Mouse (Mus musculus) ES-E14 (cell line): ENCODE data around the gene Pgp. TPM values are rescaled to one million over a fixed set of nuclear protein-coding genes. Genes with fewer than 3 reads are reported as not detected.

Experiments used
- DNase-seq: peaks from one replicate; pipeline ENCODE4 v3.0.0-alpha.2; 2013; ENCODE audit warnings: low read depth, low spot score
- H3K27ac ChIP-seq: 2 replicates; pipeline ENCODE4 v1.5.1; 2012; ENCODE audit warnings: low read depth, mild to moderate bottlenecking, low read length, moderate library complexity, mixed read lengths; ENCODE audit not compliant: poor library complexity, insufficient read depth, severe bottlenecking
- H3K36me3 ChIP-seq: 2 replicates; pipeline ENCODE4 v1.6.1; 2012; ENCODE audit warnings: mild to moderate bottlenecking, low read length, moderate library complexity, mixed read lengths; ENCODE audit not compliant: control insufficient read depth, poor library complexity, insufficient read depth, severe bottlenecking
- H3K4me1 ChIP-seq, 2 experiments: fragments of 150-350 bp in 1 of 2; sonication (generic) in 1 of 2; 2 replicates each; pipeline ENCODE4 v1.6.1; 2012; ENCODE audit warnings: low read length in 2 of 2, mild to moderate bottlenecking in 1 of 2, mixed read lengths in 1 of 2; ENCODE audit not compliant: control insufficient read depth in 2 of 2, insufficient read depth in 2 of 2, poor library complexity in 1 of 2
- H3K4me3 ChIP-seq, 2 experiments: fragments of 150-350 bp in 1 of 2; sonication (generic) in 1 of 2; 2 replicates each; pipeline ENCODE4 v1.5.1; 2012; ENCODE audit warnings: low read length in 2 of 2, low read depth in 1 of 2, mild to moderate bottlenecking in 1 of 2, mixed read lengths in 1 of 2; ENCODE audit not compliant: insufficient read depth in 1 of 2, poor library complexity in 1 of 2, severe bottlenecking in 1 of 2
- H3K9ac ChIP-seq: 2 replicates; pipeline ENCODE4 v1.6.1; 2012; ENCODE audit warnings: low read depth, mild to moderate bottlenecking, low read length, mixed read lengths; ENCODE audit not compliant: poor library complexity, insufficient read depth, severe bottlenecking
- H3K9me3 ChIP-seq: fragments of 150-350 bp; sonication (generic); 2 replicates; pipeline ENCODE4 v1.6.1; 2012; ENCODE audit warnings: low read depth, mild to moderate bottlenecking, low read length; ENCODE audit not compliant: control insufficient read depth, insufficient read depth
- CHD2 ChIP-seq: IDR thresholded peaks from 2 replicates; pipeline ENCODE4 v1.6.1; 2014; ENCODE audit warnings: mild to moderate bottlenecking, low read depth, low read length, inconsistent platforms
- HCFC1 ChIP-seq: IDR thresholded peaks from 2 replicates; pipeline ENCODE4 v1.6.1; 2012; ENCODE audit warnings: low read length, inconsistent platforms, borderline replicate concordance; ENCODE audit not compliant: insufficient read depth
- MAFK ChIP-seq: IDR thresholded peaks from 2 replicates; pipeline ENCODE4 v1.6.1; 2014; ENCODE audit warnings: mild to moderate bottlenecking, low read depth, low read length, inconsistent platforms; ENCODE audit not compliant: insufficient read depth
- ZC3H11A ChIP-seq: IDR thresholded peaks from 2 replicates; pipeline ENCODE4 v1.6.1; 2012; ENCODE audit warnings: low read depth, mild to moderate bottlenecking, inconsistent platforms, low read length, borderline replicate concordance
- ZNF384 ChIP-seq: IDR thresholded peaks from 2 replicates; pipeline ENCODE4 v1.6.1; 2012; ENCODE audit warnings: low read depth, low read length, inconsistent platforms
- in situ Hi-C, 2 experiments: fragments of 600-800 bp; cut with MboI; formaldehyde crosslinking; loops; one replicate each; pipeline ENCODE4 v1.15.1; 2025; ENCODE audit warnings: low sequenced_read_pairs in 2 of 2, inconsistent platforms in 1 of 2; ENCODE audit not compliant: unreplicated experiment in 2 of 2
- total RNA-seq: library from RNA; depleted of rRNA; stranded (reverse); fragments of 300-350 nt; gene quantifications from 2 replicates; pipeline ENCODE4 v1.2.3, GENCODE M21; 2012

Pgp gene
- total RNA-seq, 1 experiment, result 16.6 TPM

- Histone ChIP-seq H3K9ac (peak within 1 kb of the TSS; percentile 99), H3K4me3 (peak within 1 kb of the TSS; percentile 91 to 96), H3K4me1 (peaks cover 0 to 7% of the 10 kb centered on the region in 2 experiments; a peak in 2 of 4 replicates), H3K27ac (peak within 1 kb of the TSS; percentile 98), H3K9me3 (no peaks in the 10 kb centered on the region), H3K36me3 (peaks cover 23% of the 10 kb centered on the region; the same call in 1 of the 2 replicates)
- in situ Hi-C loops, result no loop called here
- TF ChIP-seq ZNF384, result 0 out of 2 replicates have a peak, but pooled peaks have one; percentile 48
- TF ChIP-seq MAFK, result no peak
- TF ChIP-seq ZC3H11A, result peak; percentile 32; the same call in 1 of the 2 replicates
- no peak; the same call in none of the 2 replicates for TF ChIP-seq HCFC1
- DNase-seq, result peak; percentile 94
Observed at GRCm38 (mm10) chr17:24478663-24479380, 8.6 kb downstream of the Pgp start, which contains the start of gene Mlst8. Gene Mlst8 (minus strand): TSS chr17:24479078.

GRCm38 (mm10) chr17:24479431-24479830 is 9.2 kb downstream of the Pgp start:
- DNase-seq, result no peak

DNA sequence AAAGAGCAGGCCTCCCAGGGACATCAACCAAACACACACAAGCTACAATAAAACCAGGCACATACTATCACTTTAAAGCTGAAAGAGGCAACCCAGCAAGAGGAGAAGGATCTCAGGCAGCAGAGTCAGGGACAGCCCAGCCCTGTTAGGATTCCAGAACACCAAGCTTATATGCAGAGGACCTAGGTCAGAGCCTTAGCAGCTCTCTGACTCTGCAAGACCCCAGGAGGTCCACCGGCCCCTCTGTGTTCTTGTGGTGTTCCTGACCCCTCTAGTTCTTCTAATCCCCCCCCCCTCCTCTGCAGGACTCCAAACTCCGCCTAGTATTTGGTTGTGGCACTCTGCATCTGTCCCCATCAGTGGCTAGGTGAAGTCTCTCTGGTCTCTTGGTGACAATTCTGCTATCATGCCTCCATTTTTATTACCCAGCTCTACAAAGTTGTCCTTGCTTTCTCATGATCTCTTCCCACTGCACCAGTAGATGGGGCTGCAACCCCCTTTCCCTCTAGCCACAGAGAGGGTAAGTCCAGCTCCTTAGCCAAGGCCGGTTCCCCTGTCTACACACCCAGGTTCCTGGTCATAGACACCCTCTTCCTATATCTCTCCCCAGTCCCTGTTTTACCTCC is 10.1 kb downstream of the Pgp start:
- Histone ChIP-seq H3K27ac (no peak overlapping the region), H3K4me3 (no peak overlapping the region), H3K9ac (no peak overlapping the region), H3K36me3 (peaks cover 16% of the 10 kb centered on the region; the same call in 1 of the 2 replicates), H3K9me3 (no peaks in the 10 kb centered on the region), H3K4me1 (peaks cover 2 to 10% of the 10 kb centered on the region in 2 experiments; a peak in 2 of 4 replicates)
- in situ Hi-C loops, result no loop called here
- TF ChIP-seq ZNF384 (no peak), ZC3H11A (no peak), HCFC1 (no peak), CHD2 (no peak), MAFK (no peak)
- no peak for DNase-seq

More at GRCm38 (mm10) chr17:24479431-24479830, 9.2 kb downstream of the Pgp start:
- Histone ChIP-seq H3K4me1 (peaks cover 0 to 7% of the 10 kb centered on the region in 2 experiments; a peak in 2 of 4 replicates), H3K9ac (no peak overlapping the region), H3K9me3 (no peaks in the 10 kb centered on the region), H3K4me3 (peak overlapping the region in 1 of 2 experiments; percentile 91; a peak in 2 of 4 replicates), H3K27ac (no peak overlapping the region), H3K36me3 (peaks cover 21% of the 10 kb centered on the region; the same call in 1 of the 2 replicates)
- no peak for TF ChIP-seq MAFK
- no peak for TF ChIP-seq ZNF384
- no peak for TF ChIP-seq HCFC1
- no peak for TF ChIP-seq CHD2
- TF ChIP-seq ZC3H11A, result no peak
- in situ Hi-C loops, result no loop called here

- no peak overlapping the region; the same call in 1 of the 2 replicates for H3K27ac ChIP-seq
- TF ChIP-seq ZNF384 (no peak), MAFK (no peak), CHD2 (no peak)
- H3K9me3 ChIP-seq, result no peaks in the 10 kb centered on the region
- no peak for DNase-seq
- in situ Hi-C loops, result no loop called here
- no peak overlapping the region for H3K9ac ChIP-seq
- H3K4me3 ChIP-seq, result no peak overlapping the region
- peaks cover 8% of the 10 kb centered on the region; the same call in 1 of the 2 replicates for H3K36me3 ChIP-seq
- peaks cover 2 to 13% of the 10 kb centered on the region in 2 experiments; a peak in 2 of 4 replicates for H3K4me1 ChIP-seq
Observed at GRCm38 (mm10) chr17:24481027-24481815, 11.0 kb downstream of the Pgp start.
